Mouse (Mus musculus) heart, adult 2 months (tissue): ENCODE results near the gene Rnf43. TPM values are rescaled to one million over a fixed set of nuclear protein-coding genes. Genes with fewer than 3 reads are reported as not detected.

Experiments
- DNase-seq, 2 experiments: peaks; one replicate each; pipeline ENCODE4 v3.0.0; 2021
- H3K27ac ChIP-seq: fragments of 200-600 bp; 2 replicates; pipeline ENCODE4 v1.8.1; 2022
- H3K27me3 ChIP-seq: fragments of 200-500 bp; 2 replicates; pipeline ENCODE4 v1.6.1; 2012; ENCODE audit warnings: mild to moderate bottlenecking, low read length, inconsistent platforms, mixed read lengths; ENCODE audit not compliant: control insufficient read depth, insufficient read depth
- H3K36me3 ChIP-seq: fragments of 200-500 bp; 2 replicates; pipeline ENCODE4 v1.6.1; 2012; ENCODE audit warnings: low read length, inconsistent platforms; ENCODE audit not compliant: control insufficient read depth, insufficient read depth
- H3K4me1 ChIP-seq: fragments of 200-500 bp; 2 replicates; pipeline ENCODE4 v1.6.1; 2011; ENCODE audit warnings: low read length; ENCODE audit not compliant: control insufficient read depth, insufficient read depth
- H3K4me3 ChIP-seq: fragments of 200-600 bp; 2 replicates; pipeline ENCODE4 v1.8.1; 2022
- H3K79me2 ChIP-seq: fragments of 200-500 bp; replicated peaks from 2 replicates; pipeline ENCODE4 v1.6.1; 2012; ENCODE audit warnings: mild to moderate bottlenecking, inconsistent platforms, low read length, moderate library complexity, mixed read lengths; ENCODE audit not compliant: control insufficient read depth, insufficient read depth
- H3K9ac ChIP-seq: fragments of 200-500 bp; 2 replicates; pipeline ENCODE4 v1.6.1; 2012; ENCODE audit warnings: low read depth, mild to moderate bottlenecking, control low read depth, inconsistent platforms, low read length, mixed read lengths
- CTCF ChIP-seq: fragments of 200-600 bp; IDR thresholded peaks from 2 replicates; pipeline ENCODE4 v1.8.1; 2022; ENCODE audit warnings: antibody characterized with exemption, mild to moderate bottlenecking, moderate library complexity
- EP300 ChIP-seq: fragments of 200-500 bp; IDR thresholded peaks from 2 replicates; pipeline ENCODE4 v1.6.1; 2011; ENCODE audit warnings: low read depth, low read length, control low read depth; ENCODE audit not compliant: insufficient read depth
- POLR2A ChIP-seq: fragments of 200-500 bp; IDR thresholded peaks from 2 replicates; pipeline ENCODE4 v1.6.1; 2011; ENCODE audit warnings: mild to moderate bottlenecking, low read depth, low read length, control low read depth; ENCODE audit not compliant: insufficient read depth
- WGBS: fragments of 180-500 bp; shearing (Covaris S2); methylation state at CpG from one replicate; pipeline ENCODE4 v1.1.7; 2018; 5-methylcytosine and 5-hydroxymethylcytosine counted together
- intact Hi-C: fragments of 180-260 bp; cut with DNase I; formaldehyde crosslinking; loops from one replicate; pipeline ENCODE4 v1.15.1; 2025
- polyA plus RNA-seq: library from polyadenylated mRNA; depleted of rRNA; stranded (reverse); fragments of >200 nt; gene quantifications from 2 replicates; pipeline ENCODE4 v1.2.3, GENCODE M21; 2012
- total RNA-seq, 2 experiments: library from RNA; stranded (reverse); gene quantifications; 2 replicates each; pipeline ENCODE4 v1.2.3; 2021

Gene Rnf43
- total and polyA plus RNA-seq, 3 experiments = 0.31 to 0.45 (median 0.42) TPM

- H3K4me3 ChIP-seq = no peak overlapping the region
- H3K9ac ChIP-seq = no peak overlapping the region
- no peak for DNase-seq
- H3K36me3 ChIP-seq = no peaks in the 10 kb centered on the region
- no peaks in the 10 kb centered on the region for H3K4me1 ChIP-seq
- H3K27ac ChIP-seq = no peak overlapping the region
- intact Hi-C loops = no loop called here
- 74% methylated on average over 3 of the region's 3 CpGs for WGBS
- TF ChIP-seq CTCF = no peak
- TF ChIP-seq EP300 = no peak
- no peak for TF ChIP-seq POLR2A
- H3K27me3 ChIP-seq = no peaks in the 10 kb centered on the region; the same call in 1 of the 2 replicates
- H3K79me2 ChIP-seq = no peaks in the 10 kb centered on the region
These were observed 59.6 kb downstream of the Rnf43 start for GRCm38 (mm10) chr11:87722168-87722567.

GRCm38 (mm10) chr11:87722891-87723290, 60.4 kb downstream of the Rnf43 start:
- H3K27ac ChIP-seq = no peak overlapping the region
- no peak for DNase-seq
- no peaks in the 10 kb centered on the region for H3K4me1 ChIP-seq
- H3K27me3 ChIP-seq = no peaks in the 10 kb centered on the region; the same call in 1 of the 2 replicates
- 74% methylated on average over 4 of the region's 4 CpGs for WGBS
- intact Hi-C loops = no loop called here
- no peak overlapping the region for H3K9ac ChIP-seq
- TF ChIP-seq POLR2A (no peak), EP300 (no peak), CTCF (no peak)
- H3K36me3 ChIP-seq = no peaks in the 10 kb centered on the region
- H3K79me2 ChIP-seq = no peaks in the 10 kb centered on the region
- no peak overlapping the region for H3K4me3 ChIP-seq

DNA sequence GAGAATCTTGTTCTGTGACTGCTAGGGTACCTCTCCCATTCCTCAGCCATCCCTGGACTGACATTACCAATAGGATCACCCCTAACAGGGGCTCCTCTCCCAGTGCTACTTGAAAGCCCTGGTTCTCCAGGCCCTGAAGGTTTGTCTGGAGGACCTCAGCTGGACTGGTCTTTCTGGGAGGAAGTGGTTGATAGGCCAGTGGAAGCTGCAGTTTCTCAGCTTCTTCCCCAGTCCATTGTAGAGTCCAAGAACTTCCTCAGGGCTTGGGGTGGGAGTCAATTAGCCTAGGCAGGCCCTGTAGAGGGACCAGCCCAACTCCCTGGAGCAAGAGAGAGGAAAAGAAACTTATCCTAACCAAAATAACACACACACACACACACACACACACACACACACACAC, 63.0 kb downstream of the Rnf43 start:
- Histone ChIP-seq H3K79me2 (no peaks in the 10 kb centered on the region), H3K27me3 (no peaks in the 10 kb centered on the region; the same call in 1 of the 2 replicates), H3K9ac (no peak overlapping the region), H3K27ac (no peak overlapping the region), H3K36me3 (no peaks in the 10 kb centered on the region), H3K4me3 (no peak overlapping the region), H3K4me1 (no peaks in the 10 kb centered on the region)
- no peak for DNase-seq
- intact Hi-C loops = no loop called here
- TF ChIP-seq POLR2A (no peak), EP300 (no peak), CTCF (no peak)

DNA sequence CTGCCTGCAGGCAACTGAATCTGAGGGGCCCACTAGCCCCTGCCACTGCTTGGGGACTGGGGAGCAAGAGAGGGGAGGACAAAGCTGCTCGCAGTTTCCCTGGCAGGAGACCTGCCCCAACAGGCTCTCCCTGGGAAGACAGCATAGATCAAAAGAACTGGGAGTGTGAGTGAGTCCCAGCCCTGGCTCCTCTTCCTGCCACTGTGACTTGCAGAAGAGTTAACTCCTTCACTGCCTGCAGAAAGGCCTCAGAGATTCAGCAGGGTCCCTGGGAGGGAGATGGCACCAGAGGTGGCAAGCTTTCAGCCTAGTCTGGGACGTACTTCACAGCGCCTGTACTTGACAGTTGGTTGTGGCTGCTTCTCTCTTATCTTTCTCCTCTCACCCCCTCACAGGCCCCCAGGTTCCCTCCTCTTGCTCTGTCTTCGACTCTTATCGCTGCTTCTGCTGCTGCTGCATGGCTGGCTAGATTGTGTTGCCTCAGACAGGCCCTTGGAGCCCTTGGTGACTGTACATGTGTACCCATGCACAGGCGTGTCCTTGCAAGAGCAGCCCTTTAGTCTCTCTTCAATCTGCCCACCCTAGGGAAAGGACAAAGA, 63.5 kb downstream of the Rnf43 start:
- Histone ChIP-seq H3K9ac (no peak overlapping the region), H3K79me2 (no peaks in the 10 kb centered on the region), H3K4me3 (no peak overlapping the region), H3K27me3 (no peaks in the 10 kb centered on the region), H3K27ac (no peak overlapping the region), H3K4me1 (no peaks in the 10 kb centered on the region), H3K36me3 (no peaks in the 10 kb centered on the region)
- DNase-seq = no peak
- 38% methylated on average over 6 of the region's 6 CpGs for WGBS
- no peak for TF ChIP-seq POLR2A
- no peak for TF ChIP-seq EP300
- TF ChIP-seq CTCF = no peak
- intact Hi-C loops = no loop called here

GRCm38 (mm10) chr11:87727021-87727420, 64.5 kb downstream of the Rnf43 start:
- Histone ChIP-seq H3K4me1 (no peaks in the 10 kb centered on the region), H3K9ac (no peak overlapping the region), H3K36me3 (no peaks in the 10 kb centered on the region), H3K27ac (no peak overlapping the region), H3K27me3 (no peaks in the 10 kb centered on the region), H3K4me3 (no peak overlapping the region), H3K79me2 (no peaks in the 10 kb centered on the region)
- no peak for TF ChIP-seq EP300
- TF ChIP-seq CTCF = no peak
- TF ChIP-seq POLR2A = no peak
- 73% methylated on average over 11 of the region's 11 CpGs for WGBS
- DNase-seq = no peak
- intact Hi-C loops = no loop called here

- Histone ChIP-seq H3K79me2 (no peaks in the 10 kb centered on the region), H3K36me3 (no peaks in the 10 kb centered on the region), H3K9ac (no peak overlapping the region), H3K27me3 (no peaks in the 10 kb centered on the region), H3K27ac (no peak overlapping the region), H3K4me1 (no peaks in the 10 kb centered on the region), H3K4me3 (no peak overlapping the region)
- WGBS = 69% methylated on average over 4 of the region's 4 CpGs
- DNase-seq = no peak
- TF ChIP-seq CTCF = no peak
- no peak for TF ChIP-seq EP300
- no peak for TF ChIP-seq POLR2A
- intact Hi-C loops = no loop called here
These were observed 64.9 kb downstream of the Rnf43 start for GRCm38 (mm10) chr11:87727471-87727870.
